Mouse (Mus musculus): Measurements from ENCODE around the gene Reep3.

The Reep3 gene

GRCm38 (mm10) chr10:67053475-67053874 is 43.3 kb downstream of the Reep3 start:
- no peak for DNase-seq (ENCODE audit: low spot score in 2 of 2)

- no peak for DNase-seq (ENCODE audit: low spot score in 2 of 2)
Measured at GRCm38 (mm10) chr10:67052429-67052828, 44.3 kb downstream of the Reep3 start.

DNA sequence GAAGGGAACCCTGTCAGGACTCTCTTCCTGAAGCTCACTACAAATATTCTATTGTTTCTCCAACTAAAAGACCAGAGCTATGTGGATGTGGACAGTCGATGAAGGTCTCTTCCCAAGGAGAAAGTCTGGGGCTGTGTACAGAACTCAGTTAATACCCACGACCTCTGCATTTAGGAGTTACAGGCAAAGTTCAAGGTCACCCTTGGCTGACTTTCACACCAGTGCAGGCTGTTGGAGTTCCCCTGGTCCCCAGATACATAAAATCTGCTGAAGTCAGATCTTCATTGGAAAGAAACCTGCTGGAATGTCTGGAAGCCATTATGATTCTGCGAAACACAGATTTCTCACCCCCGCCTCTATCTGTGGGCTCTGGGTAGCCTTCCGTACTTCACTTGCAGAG is 45.3 kb downstream of the Reep3 start:
- DNase-seq (ENCODE audit: low spot score in 2 of 2): no peak

DNA sequence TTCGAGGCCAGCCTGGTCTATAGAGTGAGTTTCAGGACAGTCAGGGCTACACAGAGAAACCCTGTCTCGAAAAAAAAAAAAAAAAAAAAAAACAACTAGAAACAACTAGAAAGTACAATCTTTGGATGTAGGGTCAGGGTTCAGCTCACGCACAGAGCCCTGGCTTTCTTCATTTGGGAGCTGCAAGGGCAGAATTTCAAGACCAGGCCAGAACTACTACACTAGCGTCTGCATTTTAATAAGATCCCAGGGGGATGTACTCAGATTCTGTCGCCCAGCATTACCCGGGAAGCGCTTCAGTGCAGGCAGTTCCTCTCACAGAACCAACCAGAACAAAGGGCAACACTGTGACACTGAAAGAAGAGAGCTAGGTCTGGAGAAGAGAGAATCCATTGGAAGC is 46.0 kb downstream of the Reep3 start:
- no peak for DNase-seq (ENCODE audit: low spot score in 2 of 2)

- DNase-seq (ENCODE audit: low spot score in 2 of 2): no peak
Measured at GRCm38 (mm10) chr10:67049621-67050020, 47.1 kb downstream of the Reep3 start.

- peak; percentile 18 to 33 for DNase-seq (ENCODE audit: low spot score in 2 of 2)
Measured at GRCm38 (mm10) chr10:67048871-67049615, 47.7 kb downstream of the Reep3 start.

- no peak for DNase-seq (ENCODE audit: low spot score in 2 of 2)
Measured at GRCm38 (mm10) chr10:67047712-67048645, 48.8 kb downstream of the Reep3 start.

DNA sequence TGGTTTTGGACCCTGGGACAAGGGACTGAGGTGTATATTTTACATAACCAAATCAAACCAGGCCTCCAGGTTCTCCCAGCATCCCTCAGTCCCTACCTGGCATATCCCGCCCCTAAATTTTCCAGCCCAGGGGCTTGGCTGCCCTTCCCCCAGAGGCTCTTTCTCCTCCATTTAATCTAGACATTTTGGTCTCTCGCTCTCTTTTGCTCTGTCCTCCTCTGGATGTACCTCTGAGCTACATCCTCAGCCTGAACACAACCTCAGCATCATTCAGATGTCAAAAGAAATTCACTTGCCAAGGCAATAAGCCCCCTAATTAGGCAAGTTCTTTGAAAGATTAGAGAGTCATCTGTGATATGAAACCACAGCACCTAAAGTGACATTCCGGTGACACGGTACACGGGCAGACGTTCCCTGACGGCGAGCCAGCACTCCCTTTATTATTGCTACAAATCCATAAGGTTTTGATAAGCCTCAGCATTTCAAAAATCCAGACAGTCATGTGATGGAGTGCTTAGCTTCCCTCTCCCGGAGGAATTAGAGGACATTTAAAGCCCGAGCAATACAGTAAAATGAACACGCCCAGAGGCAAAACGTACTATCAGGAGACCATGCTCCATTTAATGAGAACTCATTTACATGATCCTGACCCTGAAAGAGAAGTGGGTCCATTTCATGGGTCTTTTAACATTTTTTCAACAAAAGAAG is 51.4 kb downstream of the Reep3 start:
- DNase-seq (ENCODE audit: low spot score in 2 of 2): no peak

GRCm38 (mm10) chr10:67044346-67044745 is 52.4 kb downstream of the Reep3 start:
- no peak for DNase-seq (ENCODE audit: low spot score in 2 of 2)

- no peak for DNase-seq (ENCODE audit: low spot score in 2 of 2)
Measured at GRCm38 (mm10) chr10:67043236-67043635, 53.5 kb downstream of the Reep3 start.

- DNase-seq (ENCODE audit: low spot score in 2 of 2): no peak
Measured at GRCm38 (mm10) chr10:67040410-67040809, 56.3 kb downstream of the Reep3 start.

DNA sequence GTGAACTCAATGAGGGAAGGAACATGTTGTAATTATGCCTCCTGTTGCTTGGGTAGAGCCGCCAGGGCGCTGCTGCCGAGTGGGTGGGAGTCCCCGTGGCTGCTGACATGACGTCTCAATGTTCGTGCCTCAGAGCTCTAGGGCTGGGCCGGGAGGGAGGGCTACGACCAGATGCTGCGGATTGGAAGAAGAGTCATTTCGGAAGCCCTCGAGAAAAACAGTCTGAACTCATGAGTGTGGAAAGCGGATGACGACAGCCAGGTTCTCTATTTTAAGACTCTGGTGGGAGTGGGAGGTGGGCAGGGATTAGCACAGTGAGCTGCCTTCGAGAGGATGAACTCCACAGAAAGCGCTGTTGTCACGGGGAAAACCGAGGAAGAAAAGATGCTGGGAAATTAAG is 57.7 kb downstream of the Reep3 start:
- no peak for DNase-seq (ENCODE audit: low spot score in 2 of 2)

DNA sequence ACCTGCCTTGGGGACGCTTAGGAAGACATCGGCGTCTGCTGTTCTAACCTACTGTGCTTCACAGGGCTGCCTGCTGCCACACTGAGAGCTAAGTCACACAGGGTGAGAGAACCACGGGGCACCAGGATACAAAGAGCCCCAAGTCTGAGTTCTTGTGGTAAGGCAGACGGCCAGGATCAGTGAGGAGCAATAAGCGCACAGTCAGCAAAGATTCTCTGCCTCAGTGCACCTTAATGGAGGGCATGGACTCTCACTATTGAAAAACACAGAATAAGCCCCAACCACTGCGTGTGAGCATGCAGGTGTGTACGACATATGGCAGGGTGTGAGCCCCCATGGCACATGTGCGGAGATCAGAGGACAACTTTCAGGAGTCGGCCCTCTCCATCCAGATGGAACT is 60.2 kb downstream of the Reep3 start:
- DNase-seq (ENCODE audit: low spot score in 2 of 2): no peak

GRCm38 (mm10) chr10:67036141-67036540 is 60.6 kb downstream of the Reep3 start:
- no peak for DNase-seq (ENCODE audit: low spot score in 2 of 2)

DNA sequence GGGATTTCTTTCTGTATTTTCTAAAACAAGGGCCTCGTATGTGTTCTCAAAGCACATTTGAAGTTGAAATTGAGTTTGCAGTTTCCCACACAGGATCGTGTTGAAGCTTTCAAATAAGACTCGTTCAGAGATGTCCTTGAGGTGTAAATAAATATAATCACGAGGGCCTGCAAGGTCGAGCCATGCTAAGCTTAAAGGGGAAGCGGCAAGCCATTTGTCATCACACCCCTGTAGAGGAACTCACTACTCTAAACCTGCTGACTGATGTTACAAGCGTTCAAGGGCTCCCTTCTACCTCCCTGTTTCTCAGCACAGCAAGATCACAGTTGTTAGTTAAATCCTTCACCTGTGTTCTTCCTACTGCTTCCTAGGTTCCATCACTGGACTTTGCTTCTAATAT is 65.6 kb downstream of the Reep3 start:
- DNase-seq (ENCODE audit: low spot score in 2 of 2): no peak

DNA sequence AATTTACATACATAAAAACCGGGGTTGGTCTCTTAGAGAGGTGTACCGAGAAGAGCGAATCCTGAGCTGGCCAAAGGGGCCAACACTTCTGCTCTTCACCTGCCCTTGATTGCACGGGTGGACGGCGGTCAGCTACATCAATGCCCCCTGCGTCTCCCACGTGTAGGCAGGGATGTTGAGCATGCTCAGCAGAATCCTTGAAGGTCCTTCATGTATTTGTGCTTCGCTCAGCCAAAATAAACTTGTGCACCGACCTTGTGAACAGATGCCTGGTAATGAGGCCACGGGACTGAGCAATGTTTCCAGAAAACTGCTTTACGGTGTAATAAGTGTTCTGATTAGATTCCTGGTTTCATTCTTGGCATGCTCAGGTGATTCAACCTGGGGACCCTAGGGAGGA is 67.4 kb downstream of the Reep3 start:
- DNase-seq (ENCODE audit: low spot score in 2 of 2): no peak

GRCm38 (mm10) chr10:67026375-67026774 is 70.4 kb downstream of the Reep3 start:
- no peak for DNase-seq (ENCODE audit: low spot score in 2 of 2)

- DNase-seq (ENCODE audit: low spot score in 2 of 2): no peak
Measured at GRCm38 (mm10) chr10:67025573-67026236, 71.0 kb downstream of the Reep3 start.

GRCm38 (mm10) chr10:67024391-67024790 is 72.4 kb downstream of the Reep3 start:
- DNase-seq (ENCODE audit: low spot score in 2 of 2): no peak

- no peak for DNase-seq (ENCODE audit: low spot score in 2 of 2)
Measured at GRCm38 (mm10) chr10:67023092-67023491, 73.7 kb downstream of the Reep3 start.

- DNase-seq (ENCODE audit: low spot score in 2 of 2): no peak
Measured at GRCm38 (mm10) chr10:67021494-67021893, 75.3 kb downstream of the Reep3 start.

GRCm38 (mm10) chr10:67018875-67019274 is 77.9 kb downstream of the Reep3 start:
- no peak for DNase-seq (ENCODE audit: low spot score in 2 of 2)
